Mouse (Mus musculus) heart, postnatal 0 days (tissue): ENCODE measurements around the gene Grrp1. TPM values are rescaled to one million over a fixed set of nuclear protein-coding genes. Genes with fewer than 3 reads are reported as not detected.

ENCODE experiments used
- ATAC-seq: fragments of 200-750 bp; cut with Nextera tagmentation; 2 replicates; pipeline ENCODE4 v1.8.0; 2017; ENCODE audit warnings: low read depth, moderate number of reproducible peaks, moderate library complexity; ENCODE audit not compliant: insufficient read depth
- DNase-seq: peaks from one replicate; pipeline ENCODE4 v3.0.0-alpha.2; 2016; ENCODE audit warnings: low spot score
- H3K27ac ChIP-seq: fragments of 300-500 bp; sonication (generic); 2 replicates; pipeline ENCODE4 v1.5.1; 2014; ENCODE audit warnings: low read depth, mild to moderate bottlenecking
- H3K27me3 ChIP-seq: fragments of 300-500 bp; sonication (generic); 2 replicates; pipeline ENCODE4 v1.6.1; 2014; ENCODE audit warnings: low read length, mixed read lengths; ENCODE audit not compliant: control insufficient read depth, insufficient read depth
- H3K36me3 ChIP-seq: fragments of 300-500 bp; sonication (generic); replicated peaks from 2 replicates; pipeline ENCODE4 v1.6.1; 2014; ENCODE audit warnings: low read length, mixed read lengths; ENCODE audit not compliant: control insufficient read depth, insufficient read depth
- H3K4me1 ChIP-seq: fragments of 300-500 bp; sonication (generic); 2 replicates; pipeline ENCODE4 v1.6.1; 2014; ENCODE audit warnings: antibody characterized with exemption; ENCODE audit not compliant: control insufficient read depth, insufficient read depth
- H3K4me2 ChIP-seq: fragments of 300-500 bp; sonication (generic); 2 replicates; pipeline ENCODE4 v1.6.1; 2014; ENCODE audit warnings: low read depth, mild to moderate bottlenecking, low read length, moderate library complexity
- H3K4me3 ChIP-seq: fragments of 300-500 bp; sonication (generic); 2 replicates; pipeline ENCODE4 v1.5.1; 2014; ENCODE audit warnings: low read depth, low read length
- H3K9ac ChIP-seq: fragments of 300-500 bp; sonication (generic); replicated peaks from 2 replicates; pipeline ENCODE4 v1.6.1; 2014; ENCODE audit warnings: low read depth, low read length, mixed read lengths
- H3K9me3 ChIP-seq: fragments of 300-500 bp; sonication (generic); replicated peaks from 2 replicates; pipeline ENCODE4 v1.6.1; 2016; ENCODE audit warnings: low read length; ENCODE audit not compliant: control insufficient read depth
- CTCF ChIP-seq: IDR thresholded peaks from 2 replicates; pipeline ENCODE4 v1.5.1; 2016; ENCODE audit warnings: antibody characterized with exemption, control low read depth, low read depth
- EP300 ChIP-seq: IDR thresholded peaks from 2 replicates; pipeline ENCODE4 v1.6.1; 2016; ENCODE audit warnings: antibody characterized with exemption, low read depth
- WGBS: fragments of 180-500 bp; shearing (Covaris S2); extraction: QIAGEN DNeasy Blood & Tissue Kit; methylation state at CpG from one replicate; pipeline ENCODE4 v1.1.7; 2014; 5-methylcytosine and 5-hydroxymethylcytosine counted together
- polyA plus RNA-seq: library from polyadenylated mRNA; unstranded; fragments of >200 nt; fragmentation: Nextera tagmentation; extraction: Ambion mirVana; gene quantifications from 2 replicates; pipeline ENCODE4 v1.2.1, GENCODE M21; 2015
- total RNA-seq: library from RNA; depleted of rRNA; stranded (reverse); fragments of >200 nt; gene quantifications from 2 replicates; pipeline ENCODE4 v1.2.3, GENCODE M21; 2014; ENCODE audit warnings: low replicate concordance

Grrp1 gene
- total and polyA plus RNA-seq, 2 experiments from 2014 or later, result 6.0 to 26.1 TPM

- TF ChIP-seq CTCF (no peak), EP300 (no peak)
- Histone ChIP-seq H3K4me2 (no peak overlapping the region), H3K4me3 (no peak overlapping the region), H3K9me3 (no peaks in the 10 kb centered on the region), H3K27me3 (peaks cover 25% of the 10 kb centered on the region), H3K9ac (no peak overlapping the region), H3K27ac (peak overlapping the region; percentile 65), H3K36me3 (no peaks in the 10 kb centered on the region), H3K4me1 (peaks cover 22% of the 10 kb centered on the region)
- 62% methylated on average over 4 of the region's 4 CpGs for WGBS
- ATAC-seq (no peak), DNase-seq (no peak)
These were observed 1.9 kb upstream of the Grrp1 start for GRCm38 (mm10) chr4:134255854-134256253.

- no peak for ATAC-seq
- no peak overlapping the region for H3K27ac ChIP-seq
- H3K4me3 ChIP-seq, result no peak overlapping the region
- no peak for DNase-seq
- H3K9ac ChIP-seq, result no peak overlapping the region
- TF ChIP-seq CTCF (no peak), EP300 (no peak)
- H3K9me3 ChIP-seq, result no peaks in the 10 kb centered on the region
- H3K36me3 ChIP-seq, result no peaks in the 10 kb centered on the region
- no peak overlapping the region for H3K4me2 ChIP-seq
- peaks cover 35% of the 10 kb centered on the region for H3K27me3 ChIP-seq
- WGBS, result 62% methylated on average over 3 of the region's 3 CpGs
- peaks cover 29% of the 10 kb centered on the region for H3K4me1 ChIP-seq
These were observed 929 bp upstream of the Grrp1 start for GRCm38 (mm10) chr4:134254835-134255234.

- DNase-seq (no peak), ATAC-seq (no peak)
- H3K9me3 ChIP-seq, result no peaks in the 10 kb centered on the region
- peak overlapping the region; percentile 27; the same call in 1 of the 2 replicates for H3K9ac ChIP-seq
- H3K4me1 ChIP-seq, result peaks cover 29% of the 10 kb centered on the region
- 53% methylated on average over 15 of the region's 15 CpGs for WGBS
- peak overlapping the region; percentile 38 for H3K4me3 ChIP-seq
- H3K27ac ChIP-seq, result peak overlapping the region; percentile 60
- peak overlapping the region; percentile 79 for H3K4me2 ChIP-seq
- H3K36me3 ChIP-seq, result no peaks in the 10 kb centered on the region
- no peak for TF ChIP-seq EP300
- TF ChIP-seq CTCF, result no peak
- peaks cover 40% of the 10 kb centered on the region for H3K27me3 ChIP-seq
These were observed 790 bp downstream of the Grrp1 start for GRCm38 (mm10) chr4:134252911-134253721.

- no peaks in the 10 kb centered on the region for H3K36me3 ChIP-seq
- no peak for ATAC-seq
- no peak for DNase-seq
- H3K9me3 ChIP-seq, result no peaks in the 10 kb centered on the region
- TF ChIP-seq EP300, result no peak
- WGBS, result 35% methylated on average over 22 of the region's 22 CpGs
- H3K27me3 ChIP-seq, result peaks cover 45% of the 10 kb centered on the region
- peaks cover 29% of the 10 kb centered on the region for H3K4me1 ChIP-seq
- H3K9ac ChIP-seq, result peak overlapping the region; percentile 27; the same call in 1 of the 2 replicates
- H3K4me2 ChIP-seq, result peak overlapping the region; percentile 79
- peak overlapping the region; percentile 60 for H3K27ac ChIP-seq
- peak overlapping the region; percentile 38 for H3K4me3 ChIP-seq
These were observed 1.6 kb downstream of the Grrp1 start for GRCm38 (mm10) chr4:134252131-134252910.

GRCm38 (mm10) chr4:134251241-134252130 lies 2.4 kb downstream of the Grrp1 start:
- under 1% methylated on average over 85 of the region's 91 CpGs for WGBS
- no peak for DNase-seq
- TF ChIP-seq CTCF (no peak), EP300 (no peak)

More at GRCm38 (mm10) chr4:134251241-134252130, 2.4 kb downstream of the Grrp1 start:
- H3K27ac ChIP-seq, result no peak overlapping the region
- peak overlapping the region; percentile 38 for H3K4me3 ChIP-seq
- no peaks in the 10 kb centered on the region for H3K9me3 ChIP-seq
- peaks cover 46% of the 10 kb centered on the region for H3K27me3 ChIP-seq
- peak overlapping the region; percentile 79 for H3K4me2 ChIP-seq
- H3K9ac ChIP-seq, result peak overlapping the region; percentile 4; the same call in 1 of the 2 replicates
- H3K4me1 ChIP-seq, result peaks cover 21% of the 10 kb centered on the region; the same call in 1 of the 2 replicates
- ATAC-seq, result no peak; the same call in 1 of the 2 replicates
- H3K36me3 ChIP-seq, result no peaks in the 10 kb centered on the region
